Mouse (Mus musculus): ENCODE data around the gene Gsap. TPM values are rescaled to one million over a fixed set of nuclear protein-coding genes. Genes with fewer than 3 reads are reported as not detected.
"Not testable (repeated sequence)": the region's sequence is repeated elsewhere in the genome, so short reads cannot be mapped to it uniquely, and the experiment has no call there.

Gsap gene
- polyA plus RNA-seq, 1 experiment from 2014 or later, result 3.9 TPM

DNA sequence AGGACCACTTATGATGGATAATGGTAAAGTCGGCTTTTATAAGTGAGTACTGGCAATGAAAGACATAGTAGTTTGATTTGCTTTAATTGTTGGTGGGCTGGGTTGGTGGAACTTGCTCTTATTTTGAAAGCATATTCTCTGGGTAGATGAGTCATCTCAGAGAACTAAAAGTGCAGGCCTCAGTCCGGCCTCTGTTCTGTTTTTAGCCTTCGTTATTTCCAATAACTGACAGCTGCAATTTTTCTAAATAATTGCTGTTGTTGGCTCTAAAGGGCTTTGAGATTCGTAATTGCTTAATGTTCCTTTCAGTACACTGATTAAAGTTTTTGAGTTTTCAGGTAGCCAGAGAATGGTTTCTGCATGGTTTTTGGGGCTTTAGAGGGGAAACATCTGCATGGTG, 84.7 kb downstream of the Gsap start:
- 58% methylated on average over 4 of the region's 4 CpGs for WGBS
- Histone ChIP-seq H3K9ac (ENCODE audit: low read depth, low read length) (no peak overlapping the region), H3K36me3 (ENCODE audit: control insufficient read depth, insufficient read depth, low read length) (no peaks in the 10 kb centered on the region), H3K4me1 (replicated peaks; ENCODE audit: control insufficient read depth, insufficient read depth, low read length) (no peaks in the 10 kb centered on the region), H3K4me2 (no peak overlapping the region), H3K9me3 (ENCODE audit: control insufficient read depth, low read length) (no peaks in the 10 kb centered on the region), H3K4me3 (ENCODE audit: low read depth, low read length) (no peak overlapping the region), H3K27ac (ENCODE audit: low read depth, low read length) (no peak overlapping the region), H3K27me3 (replicated peaks; ENCODE audit: control insufficient read depth, insufficient read depth, low read length) (no peaks in the 10 kb centered on the region)
- ATAC-seq (replicated peaks; ENCODE audit: low FRiP score) (no peak), DNase-seq (ENCODE audit: low spot score) (no peak)

- Histone ChIP-seq H3K4me1 (replicated peaks; ENCODE audit: control insufficient read depth, insufficient read depth, low read length) (no peaks in the 10 kb centered on the region), H3K27me3 (replicated peaks; ENCODE audit: control insufficient read depth, insufficient read depth, low read length) (no peaks in the 10 kb centered on the region), H3K9me3 (ENCODE audit: control insufficient read depth, low read length) (no peaks in the 10 kb centered on the region), H3K27ac (ENCODE audit: low read depth, low read length) (no peak overlapping the region), H3K4me3 (ENCODE audit: low read depth, low read length) (no peak overlapping the region), H3K4me2 (no peak overlapping the region), H3K36me3 (ENCODE audit: control insufficient read depth, insufficient read depth, low read length) (no peaks in the 10 kb centered on the region), H3K9ac (ENCODE audit: low read depth, low read length) (no peak overlapping the region)
- 65% methylated on average over 9 of the region's 9 CpGs for WGBS
- DNase-seq (ENCODE audit: low spot score), result no peak
- no peak for ATAC-seq (replicated peaks; ENCODE audit: low FRiP score)
These were observed 85.6 kb downstream of the Gsap start for GRCm38 (mm10) chr5:21271386-21272354.

- H3K9ac ChIP-seq (ENCODE audit: low read depth, low read length); ATAC-seq (replicated peaks; ENCODE audit: low FRiP score); H3K4me3 ChIP-seq (ENCODE audit: low read depth, low read length); H3K4me1 ChIP-seq (replicated peaks; ENCODE audit: control insufficient read depth, insufficient read depth, low read length); DNase-seq (ENCODE audit: low spot score); H3K9me3 ChIP-seq (ENCODE audit: control insufficient read depth, low read length); H3K27ac ChIP-seq (ENCODE audit: low read depth, low read length); H3K27me3 ChIP-seq (replicated peaks; ENCODE audit: control insufficient read depth, insufficient read depth, low read length); H3K4me2 ChIP-seq; H3K36me3 ChIP-seq (ENCODE audit: control insufficient read depth, insufficient read depth, low read length): not testable (repeated sequence)
- 43% methylated on average over 2 of the region's 2 CpGs for WGBS
These were observed 91.6 kb downstream of the Gsap start for GRCm38 (mm10) chr5:21277685-21278084.

DNA sequence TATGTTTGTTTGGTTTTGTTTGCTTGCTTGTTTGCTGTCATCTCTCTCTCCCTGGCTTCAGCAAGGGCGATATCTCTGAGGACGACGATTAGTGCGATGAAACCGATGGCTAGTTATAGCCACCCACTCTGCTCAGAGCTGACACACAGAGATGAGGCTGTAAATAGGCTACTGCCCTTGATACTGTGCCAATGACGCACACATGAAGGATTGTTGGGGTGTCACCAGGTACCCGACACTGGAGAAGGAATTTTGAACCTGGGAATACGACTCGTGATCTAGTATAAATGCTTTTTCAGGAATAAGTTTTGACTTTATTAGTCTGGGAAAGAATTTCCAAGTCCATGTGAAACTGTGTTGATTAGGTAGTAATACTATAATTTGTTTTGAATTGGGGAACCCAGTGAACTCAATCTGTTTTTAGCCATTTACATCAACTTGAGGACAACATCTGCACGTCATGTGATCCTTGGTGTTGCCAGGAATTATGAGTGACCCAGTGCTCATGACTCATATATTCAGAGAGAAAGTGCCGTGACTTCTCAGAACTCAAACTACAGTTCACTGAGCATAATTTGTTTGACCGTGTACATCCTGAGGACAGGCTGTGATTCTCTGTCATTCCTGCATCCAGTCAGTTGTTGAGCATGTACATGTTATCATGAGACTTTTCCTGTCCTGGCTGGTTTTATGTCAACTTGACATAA, 97.5 kb downstream of the Gsap start:
- no peak overlapping the region for H3K4me2 ChIP-seq
- ATAC-seq (replicated peaks; ENCODE audit: low FRiP score), result no peak
- DNase-seq (ENCODE audit: low spot score), result no peak
- H3K9ac ChIP-seq (ENCODE audit: low read depth, low read length), result no peak overlapping the region
- no peaks in the 10 kb centered on the region for H3K36me3 ChIP-seq (ENCODE audit: control insufficient read depth, insufficient read depth, low read length)
- H3K27me3 ChIP-seq (replicated peaks; ENCODE audit: control insufficient read depth, insufficient read depth, low read length), result no peaks in the 10 kb centered on the region; the same call in 1 of the 2 replicates
- H3K4me1 ChIP-seq (replicated peaks; ENCODE audit: control insufficient read depth, insufficient read depth, low read length), result no peaks in the 10 kb centered on the region
- no peak overlapping the region for H3K4me3 ChIP-seq (ENCODE audit: low read depth, low read length)
- H3K9me3 ChIP-seq (ENCODE audit: control insufficient read depth, low read length), result no peaks in the 10 kb centered on the region
- no peak overlapping the region for H3K27ac ChIP-seq (ENCODE audit: low read depth, low read length)
- WGBS, result 84% methylated on average over 12 of the region's 12 CpGs

GRCm38 (mm10) chr5:21288658-21289435, 102.8 kb downstream of the Gsap start:
- WGBS, result 53% methylated on average over 7 of the region's 7 CpGs
- Histone ChIP-seq H3K27ac (ENCODE audit: low read depth, low read length) (no peak overlapping the region), H3K4me2 (no peak overlapping the region), H3K4me1 (replicated peaks; ENCODE audit: control insufficient read depth, insufficient read depth, low read length) (no peaks in the 10 kb centered on the region), H3K4me3 (ENCODE audit: low read depth, low read length) (no peak overlapping the region), H3K9ac (ENCODE audit: low read depth, low read length) (no peak overlapping the region), H3K9me3 (ENCODE audit: control insufficient read depth, low read length) (no peaks in the 10 kb centered on the region), H3K27me3 (replicated peaks; ENCODE audit: control insufficient read depth, insufficient read depth, low read length) (no peaks in the 10 kb centered on the region; the same call in 1 of the 2 replicates), H3K36me3 (ENCODE audit: control insufficient read depth, insufficient read depth, low read length) (no peaks in the 10 kb centered on the region)
- DNase-seq (ENCODE audit: low spot score) (no peak), ATAC-seq (replicated peaks; ENCODE audit: low FRiP score) (no peak)

- H3K27me3 ChIP-seq (replicated peaks; ENCODE audit: control insufficient read depth, insufficient read depth, low read length), result no peaks in the 10 kb centered on the region; the same call in 1 of the 2 replicates
- ATAC-seq (replicated peaks; ENCODE audit: low FRiP score) (no peak), DNase-seq (ENCODE audit: low spot score) (no peak)
- no peak overlapping the region for H3K9ac ChIP-seq (ENCODE audit: low read depth, low read length)
- H3K4me3 ChIP-seq (ENCODE audit: low read depth, low read length), result no peak overlapping the region
- H3K36me3 ChIP-seq (ENCODE audit: control insufficient read depth, insufficient read depth, low read length), result no peaks in the 10 kb centered on the region
- H3K4me1 ChIP-seq (replicated peaks; ENCODE audit: control insufficient read depth, insufficient read depth, low read length), result no peaks in the 10 kb centered on the region
- H3K4me2 ChIP-seq, result no peak overlapping the region
- H3K27ac ChIP-seq (ENCODE audit: low read depth, low read length), result no peak overlapping the region
- no peaks in the 10 kb centered on the region for H3K9me3 ChIP-seq (ENCODE audit: control insufficient read depth, low read length)
- WGBS, result 83% methylated on average over 8 of the region's 8 CpGs
These were observed 104.5 kb downstream of the Gsap start for GRCm38 (mm10) chr5:21290594-21290993.

- no peak for DNase-seq (ENCODE audit: low spot score)
- no peak overlapping the region for H3K9ac ChIP-seq (ENCODE audit: low read depth, low read length)
- no peak overlapping the region for H3K4me3 ChIP-seq (ENCODE audit: low read depth, low read length)
- no peaks in the 10 kb centered on the region for H3K36me3 ChIP-seq (ENCODE audit: control insufficient read depth, insufficient read depth, low read length)
- WGBS, result 80% methylated on average over 7 of the region's 8 CpGs
- H3K4me2 ChIP-seq, result no peak overlapping the region
- H3K4me1 ChIP-seq (replicated peaks; ENCODE audit: control insufficient read depth, insufficient read depth, low read length), result no peaks in the 10 kb centered on the region
- H3K27ac ChIP-seq (ENCODE audit: low read depth, low read length), result no peak overlapping the region
- ATAC-seq (replicated peaks; ENCODE audit: low FRiP score), result no peak
- H3K9me3 ChIP-seq (ENCODE audit: control insufficient read depth, low read length), result no peaks in the 10 kb centered on the region
- H3K27me3 ChIP-seq (replicated peaks; ENCODE audit: control insufficient read depth, insufficient read depth, low read length), result no peaks in the 10 kb centered on the region
These were observed 109.6 kb downstream of the Gsap start for GRCm38 (mm10) chr5:21295683-21296082.

- H3K4me2 ChIP-seq, result no peak overlapping the region
- no peak overlapping the region for H3K4me3 ChIP-seq (ENCODE audit: low read depth, low read length)
- H3K36me3 ChIP-seq (ENCODE audit: control insufficient read depth, insufficient read depth, low read length), result no peaks in the 10 kb centered on the region
- H3K9me3 ChIP-seq (ENCODE audit: control insufficient read depth, low read length), result no peaks in the 10 kb centered on the region
- DNase-seq (ENCODE audit: low spot score) (no peak), ATAC-seq (replicated peaks; ENCODE audit: low FRiP score) (no peak)
- no peak overlapping the region for H3K9ac ChIP-seq (ENCODE audit: low read depth, low read length)
- H3K27ac ChIP-seq (ENCODE audit: low read depth, low read length), result no peak overlapping the region
- 77% methylated on average over 21 of the region's 21 CpGs for WGBS
- no peaks in the 10 kb centered on the region for H3K4me1 ChIP-seq (replicated peaks; ENCODE audit: control insufficient read depth, insufficient read depth, low read length)
- no peaks in the 10 kb centered on the region for H3K27me3 ChIP-seq (replicated peaks; ENCODE audit: control insufficient read depth, insufficient read depth, low read length)
These were observed 113.2 kb downstream of the Gsap start for GRCm38 (mm10) chr5:21299076-21299755.
